Mouse (Mus musculus): ENCODE data around the gene Zpbp. TPM values are rescaled to one million over a fixed set of nuclear protein-coding genes. Genes with fewer than 3 reads are reported as not detected.
A peak's percentile ranks its signal among the peaks of the same experiment; 100 is the strongest.

The Zpbp gene
- polyA plus RNA-seq, 1 experiment from 2014 or later, result 0.57 TPM

DNA sequence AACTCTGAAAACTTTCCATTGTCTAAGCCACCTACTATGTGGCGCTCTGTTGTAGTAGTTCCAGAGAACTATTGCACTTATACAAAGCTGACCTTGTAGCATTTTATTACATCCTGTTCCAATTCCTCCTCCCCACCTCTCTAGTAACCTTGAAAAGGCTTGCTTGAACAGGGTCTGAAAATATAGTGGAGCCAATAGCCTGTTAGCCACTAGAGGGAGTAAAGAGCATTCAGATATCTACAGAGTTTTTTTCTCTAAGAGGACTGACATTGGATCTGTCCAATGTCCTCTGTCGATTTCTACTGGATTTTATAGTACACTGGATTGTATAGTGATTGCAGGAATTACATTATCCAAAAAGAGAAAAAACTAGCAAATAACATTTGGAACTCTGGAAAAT lies 7.2 kb downstream of the Zpbp start:
- Histone ChIP-seq H3K27me3 (ENCODE audit: control insufficient read depth, insufficient read depth, low read length) (no peaks in the 10 kb centered on the region), H3K36me3 (ENCODE audit: control insufficient read depth, insufficient read depth, low read length) (no peaks in the 10 kb centered on the region), H3K9me3 (ENCODE audit: control insufficient read depth, low read length) (no peaks in the 10 kb centered on the region), H3K4me2 (ENCODE audit: low read depth) (no peak overlapping the region), H3K4me1 (ENCODE audit: control insufficient read depth, insufficient read depth, low read length) (no peaks in the 10 kb centered on the region), H3K9ac (ENCODE audit: low read length) (no peak overlapping the region), H3K27ac (ENCODE audit: low read depth, low read length) (no peak overlapping the region), H3K4me3 (ENCODE audit: low read depth, low read length) (no peak overlapping the region)
- DNase-seq (ENCODE audit: low spot score) (no peak), ATAC-seq (ENCODE audit: insufficient read depth, low FRiP score, low TSS enrichment) (peak; percentile 35; the same call in 1 of the 2 replicates)
- 26% methylated on average over 2 of the region's 2 CpGs for WGBS

DNA sequence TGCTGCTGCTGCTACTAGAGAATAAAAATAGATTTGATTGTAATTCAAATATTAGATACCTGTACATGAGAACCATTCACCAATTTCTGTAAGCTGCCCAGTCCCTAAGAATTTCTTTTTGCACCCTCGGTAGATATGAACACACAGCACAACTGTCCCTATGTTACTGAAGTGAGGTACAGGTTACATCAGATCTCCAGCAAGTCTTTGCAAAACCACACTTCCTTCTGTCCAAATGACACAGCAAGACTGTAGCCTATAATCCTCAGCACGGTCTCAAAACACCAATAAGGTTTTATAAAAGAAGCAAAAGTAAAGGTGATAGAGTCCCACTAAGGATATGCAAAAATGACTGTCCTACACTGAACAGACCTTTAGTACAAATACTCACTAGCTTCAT lies 44.9 kb downstream of the Zpbp start:
- DNase-seq (ENCODE audit: low spot score) (no peak), ATAC-seq (ENCODE audit: insufficient read depth, low FRiP score, low TSS enrichment) (no peak)
- Histone ChIP-seq H3K4me3 (ENCODE audit: low read depth, low read length) (no peak overlapping the region), H3K36me3 (ENCODE audit: control insufficient read depth, insufficient read depth, low read length) (no peaks in the 10 kb centered on the region), H3K4me1 (ENCODE audit: control insufficient read depth, insufficient read depth, low read length) (no peaks in the 10 kb centered on the region), H3K27me3 (ENCODE audit: control insufficient read depth, insufficient read depth, low read length) (no peaks in the 10 kb centered on the region), H3K9me3 (ENCODE audit: control insufficient read depth, low read length) (no peaks in the 10 kb centered on the region), H3K9ac (ENCODE audit: low read length) (no peak overlapping the region), H3K4me2 (ENCODE audit: low read depth) (no peak overlapping the region), H3K27ac (ENCODE audit: low read depth, low read length) (no peak overlapping the region)
- WGBS, result 90% methylated on average over 2 of the region's 2 CpGs

DNA sequence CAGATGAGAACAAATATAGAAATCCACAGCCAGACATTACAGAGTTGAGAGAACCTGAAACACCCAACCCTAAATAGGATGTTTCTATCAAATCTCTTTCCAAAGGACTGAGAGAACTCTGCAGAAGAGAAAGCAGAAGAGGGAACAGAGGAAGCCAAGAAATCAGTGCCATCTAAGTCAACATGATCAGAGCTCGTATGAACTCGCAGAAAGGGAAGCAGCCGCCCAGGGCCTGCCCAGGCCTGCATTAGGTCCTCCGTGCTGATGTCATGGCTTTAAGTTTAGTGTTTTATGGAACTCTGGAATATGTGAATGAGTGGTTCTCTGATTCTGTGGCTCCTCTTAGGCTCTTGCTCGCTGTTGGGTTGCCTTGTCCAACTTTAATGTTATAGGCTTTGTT lies 48.0 kb downstream of the Zpbp start:
- no peak overlapping the region for H3K27ac ChIP-seq (ENCODE audit: low read depth, low read length)
- H3K9ac ChIP-seq (ENCODE audit: low read length), result no peak overlapping the region
- H3K4me3 ChIP-seq (ENCODE audit: low read depth, low read length), result no peak overlapping the region
- WGBS, result 90% methylated on average over 5 of the region's 5 CpGs
- no peaks in the 10 kb centered on the region for H3K9me3 ChIP-seq (ENCODE audit: control insufficient read depth, low read length)
- no peaks in the 10 kb centered on the region for H3K4me1 ChIP-seq (ENCODE audit: control insufficient read depth, insufficient read depth, low read length)
- DNase-seq (ENCODE audit: low spot score), result no peak
- no peaks in the 10 kb centered on the region for H3K36me3 ChIP-seq (ENCODE audit: control insufficient read depth, insufficient read depth, low read length)
- no peak overlapping the region for H3K4me2 ChIP-seq (ENCODE audit: low read depth)
- ATAC-seq (ENCODE audit: insufficient read depth, low FRiP score, low TSS enrichment), result no peak
- no peaks in the 10 kb centered on the region for H3K27me3 ChIP-seq (ENCODE audit: control insufficient read depth, insufficient read depth, low read length)

DNA sequence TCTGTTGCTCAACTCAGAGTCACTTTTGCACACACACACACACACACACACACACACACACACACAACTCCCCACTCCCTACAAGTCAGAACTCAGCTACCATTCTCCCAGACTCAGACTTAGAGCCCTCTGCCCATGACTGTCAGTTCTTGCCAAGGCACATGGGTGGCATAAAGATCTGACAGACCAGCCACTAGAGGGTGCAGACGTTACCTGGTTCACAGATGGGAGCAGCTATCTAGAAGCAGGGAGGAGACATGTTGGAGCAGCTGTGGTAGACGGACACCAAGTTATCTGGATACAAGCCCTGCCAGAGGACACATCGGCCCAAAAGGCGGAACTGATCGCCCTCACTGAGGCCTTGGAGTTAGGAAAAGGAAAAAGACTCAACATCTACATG lies 67.5 kb downstream of the Zpbp start:
- H3K4me2 ChIP-seq (ENCODE audit: low read depth), result no peak overlapping the region
- no peak overlapping the region for H3K4me3 ChIP-seq (ENCODE audit: low read depth, low read length)
- no peak overlapping the region for H3K9ac ChIP-seq (ENCODE audit: low read length)
- ATAC-seq (ENCODE audit: insufficient read depth, low FRiP score, low TSS enrichment), result no peak
- no peak overlapping the region for H3K27ac ChIP-seq (ENCODE audit: low read depth, low read length)
- no peaks in the 10 kb centered on the region for H3K27me3 ChIP-seq (ENCODE audit: control insufficient read depth, insufficient read depth, low read length)
- H3K4me1 ChIP-seq (ENCODE audit: control insufficient read depth, insufficient read depth, low read length), result no peaks in the 10 kb centered on the region
- H3K9me3 ChIP-seq (ENCODE audit: control insufficient read depth, low read length), result no peaks in the 10 kb centered on the region
- DNase-seq (ENCODE audit: low spot score), result no peak
- 83% methylated on average over 5 of the region's 5 CpGs for WGBS
- H3K36me3 ChIP-seq (ENCODE audit: control insufficient read depth, insufficient read depth, low read length), result no peaks in the 10 kb centered on the region

DNA sequence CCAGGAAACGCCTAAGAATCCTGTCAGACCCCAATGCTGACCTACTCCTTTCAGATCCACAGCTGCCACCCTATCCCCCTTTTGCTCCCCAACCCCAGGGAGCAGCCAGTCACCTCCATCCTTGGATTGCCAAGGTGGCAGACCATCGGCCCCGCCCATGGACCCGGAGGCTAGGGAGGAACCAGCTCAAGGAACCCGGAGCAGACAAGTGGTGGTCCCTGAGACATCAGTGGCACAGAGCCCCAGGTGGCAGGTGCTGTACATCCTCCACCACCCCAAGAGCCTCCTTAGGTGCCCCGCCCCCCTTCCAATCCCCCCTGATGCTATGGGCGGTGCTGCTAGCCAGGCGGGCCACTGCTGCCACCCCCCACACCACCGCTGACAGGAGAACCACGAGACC lies 69.0 kb downstream of the Zpbp start:
- Histone ChIP-seq H3K9me3 (ENCODE audit: control insufficient read depth, low read length) (no peaks in the 10 kb centered on the region), H3K4me1 (ENCODE audit: control insufficient read depth, insufficient read depth, low read length) (no peaks in the 10 kb centered on the region), H3K27me3 (ENCODE audit: control insufficient read depth, insufficient read depth, low read length) (no peaks in the 10 kb centered on the region), H3K4me3 (ENCODE audit: low read depth, low read length) (no peak overlapping the region), H3K36me3 (ENCODE audit: control insufficient read depth, insufficient read depth, low read length) (no peaks in the 10 kb centered on the region), H3K9ac (ENCODE audit: low read length) (no peak overlapping the region), H3K4me2 (ENCODE audit: low read depth) (no peak overlapping the region), H3K27ac (ENCODE audit: low read depth, low read length) (no peak overlapping the region)
- no peak for DNase-seq (ENCODE audit: low spot score)
- ATAC-seq (ENCODE audit: insufficient read depth, low FRiP score, low TSS enrichment), result no peak
- WGBS, result 89% methylated on average over 9 of the region's 10 CpGs

DNA sequence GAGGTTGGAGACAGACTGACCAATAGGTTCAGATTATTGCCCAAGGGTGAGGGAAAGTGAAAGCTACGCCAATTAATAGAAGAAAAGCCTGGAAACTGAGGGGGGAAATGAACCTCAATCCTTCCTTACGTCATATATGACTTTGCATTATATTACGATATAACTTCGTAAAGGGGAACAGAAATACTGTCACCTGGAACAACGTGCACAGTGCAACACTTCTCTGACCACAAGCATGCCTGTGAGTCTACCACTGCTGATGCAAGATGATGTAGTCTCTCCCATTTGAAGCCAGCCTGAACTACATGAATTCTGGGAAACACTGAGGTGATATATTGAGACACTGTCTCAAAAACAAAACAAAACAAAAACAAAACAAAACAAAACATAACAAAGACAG lies 90.9 kb downstream of the Zpbp start:
- Histone ChIP-seq H3K4me1 (ENCODE audit: control insufficient read depth, insufficient read depth, low read length) (no peaks in the 10 kb centered on the region), H3K9ac (ENCODE audit: low read length) (no peak overlapping the region), H3K27me3 (ENCODE audit: control insufficient read depth, insufficient read depth, low read length) (no peaks in the 10 kb centered on the region), H3K4me3 (ENCODE audit: low read depth, low read length) (no peak overlapping the region), H3K36me3 (ENCODE audit: control insufficient read depth, insufficient read depth, low read length) (no peaks in the 10 kb centered on the region), H3K4me2 (ENCODE audit: low read depth) (no peak overlapping the region), H3K9me3 (ENCODE audit: control insufficient read depth, low read length) (no peaks in the 10 kb centered on the region), H3K27ac (ENCODE audit: low read depth, low read length) (no peak overlapping the region)
- DNase-seq (ENCODE audit: low spot score) (no peak), ATAC-seq (ENCODE audit: insufficient read depth, low FRiP score, low TSS enrichment) (no peak)
- 91% methylated on average over 5 of the region's 5 CpGs for WGBS

DNA sequence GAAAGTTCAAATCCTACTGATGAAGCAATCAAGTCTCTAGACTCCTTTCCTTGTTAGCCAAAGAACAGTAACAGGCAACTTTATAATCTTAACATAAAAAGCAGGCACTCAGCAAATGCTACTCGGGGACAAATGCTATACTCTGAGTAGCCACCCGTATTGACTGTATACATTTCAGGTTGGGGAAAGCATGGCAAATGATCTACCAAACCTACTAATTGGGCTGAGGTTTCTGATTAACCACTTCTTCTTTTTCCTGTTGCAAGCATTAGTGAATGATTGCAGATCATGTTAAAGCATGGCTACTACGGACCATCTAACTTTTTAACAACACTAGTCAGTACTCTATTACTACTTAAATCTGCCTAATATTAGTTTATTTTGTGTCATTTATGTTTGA lies 178.7 kb downstream of the Zpbp start:
- Histone ChIP-seq H3K36me3 (ENCODE audit: control insufficient read depth, insufficient read depth, low read length) (no peaks in the 10 kb centered on the region), H3K9me3 (ENCODE audit: control insufficient read depth, low read length) (no peaks in the 10 kb centered on the region), H3K27me3 (ENCODE audit: control insufficient read depth, insufficient read depth, low read length) (no peaks in the 10 kb centered on the region), H3K4me3 (ENCODE audit: low read depth, low read length) (no peak overlapping the region), H3K4me1 (ENCODE audit: control insufficient read depth, insufficient read depth, low read length) (no peaks in the 10 kb centered on the region), H3K9ac (ENCODE audit: low read length) (no peak overlapping the region), H3K27ac (ENCODE audit: low read depth, low read length) (no peak overlapping the region), H3K4me2 (ENCODE audit: low read depth) (no peak overlapping the region)
- DNase-seq (ENCODE audit: low spot score) (no peak), ATAC-seq (ENCODE audit: insufficient read depth, low FRiP score, low TSS enrichment) (no peak)
- WGBS, result 89% methylated on average over 3 of the region's 3 CpGs

DNA sequence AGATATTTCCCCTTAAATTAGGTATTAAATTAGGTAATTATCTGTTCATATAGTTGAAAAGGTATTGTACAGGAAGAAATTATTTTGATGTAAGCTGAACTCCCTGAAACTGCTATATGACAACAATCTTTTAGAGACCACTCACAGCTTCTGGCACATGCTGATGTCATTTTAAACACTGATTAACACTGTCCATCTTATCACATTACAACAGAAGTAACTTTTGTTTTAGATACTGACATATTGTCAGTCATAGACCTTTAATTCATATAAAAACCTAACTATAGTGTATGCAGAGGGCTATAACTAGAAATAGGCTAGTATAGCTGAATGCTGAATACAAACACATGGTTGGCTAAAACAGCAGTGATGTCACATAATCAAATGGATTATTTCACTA lies 182.1 kb downstream of the Zpbp start:
- Histone ChIP-seq H3K9me3 (ENCODE audit: control insufficient read depth, low read length) (no peaks in the 10 kb centered on the region), H3K27me3 (ENCODE audit: control insufficient read depth, insufficient read depth, low read length) (no peaks in the 10 kb centered on the region), H3K4me1 (ENCODE audit: control insufficient read depth, insufficient read depth, low read length) (no peaks in the 10 kb centered on the region), H3K36me3 (ENCODE audit: control insufficient read depth, insufficient read depth, low read length) (no peaks in the 10 kb centered on the region), H3K27ac (ENCODE audit: low read depth, low read length) (no peak overlapping the region), H3K4me3 (ENCODE audit: low read depth, low read length) (no peak overlapping the region), H3K9ac (ENCODE audit: low read length) (no peak overlapping the region), H3K4me2 (ENCODE audit: low read depth) (no peak overlapping the region)
- no peak for DNase-seq (ENCODE audit: low spot score)
- ATAC-seq (ENCODE audit: insufficient read depth, low FRiP score, low TSS enrichment), result no peak

DNA sequence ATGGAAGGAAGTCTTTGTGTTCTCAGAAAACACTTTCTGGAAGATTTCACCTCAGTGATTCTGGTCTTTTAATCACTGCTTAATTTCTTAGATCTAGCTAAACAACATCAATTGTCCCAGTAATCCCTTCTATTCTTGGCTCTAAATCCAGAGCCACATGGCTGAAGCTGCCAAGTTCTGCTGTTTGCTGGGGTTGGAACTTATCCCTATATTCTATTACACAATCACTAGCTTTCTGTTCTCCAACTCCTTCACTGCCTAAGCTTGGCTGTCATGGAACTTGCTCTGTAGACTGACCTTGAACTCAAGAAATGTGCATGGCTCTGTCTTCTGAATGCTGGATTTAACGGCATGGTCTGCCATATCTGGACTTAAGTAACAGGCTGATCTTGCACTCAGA lies 204.9 kb downstream of the Zpbp start:
- ATAC-seq (ENCODE audit: insufficient read depth, low FRiP score, low TSS enrichment), result no peak

More for the DNA sequence above, 204.9 kb downstream of the Zpbp start:
- no peak overlapping the region for H3K9ac ChIP-seq (ENCODE audit: low read length)
- H3K4me2 ChIP-seq (ENCODE audit: low read depth), result no peak overlapping the region
- H3K27ac ChIP-seq (ENCODE audit: low read depth, low read length), result no peak overlapping the region
- DNase-seq (ENCODE audit: low spot score), result no peak
- no peak overlapping the region for H3K4me3 ChIP-seq (ENCODE audit: low read depth, low read length)
- H3K36me3 ChIP-seq (ENCODE audit: control insufficient read depth, insufficient read depth, low read length), result no peaks in the 10 kb centered on the region
- no peaks in the 10 kb centered on the region for H3K4me1 ChIP-seq (ENCODE audit: control insufficient read depth, insufficient read depth, low read length)
- 94% methylated on average over 1 of the region's 1 CpGs for WGBS
- H3K27me3 ChIP-seq (ENCODE audit: control insufficient read depth, insufficient read depth, low read length), result no peaks in the 10 kb centered on the region
- H3K9me3 ChIP-seq (ENCODE audit: control insufficient read depth, low read length), result no peaks in the 10 kb centered on the region
